Mouse (Mus musculus) small intestine, adult 2 months (tissue): ENCODE measurements around the gene Akr1c14. TPM values are rescaled to one million over a fixed set of nuclear protein-coding genes. Genes with fewer than 3 reads are reported as not detected.
A peak's percentile ranks its signal among the peaks of the same experiment; 100 is the strongest.

ENCODE experiments used
- H3K27ac ChIP-seq: fragments of 200-500 bp; 2 replicates; pipeline ENCODE4 v1.5.1; 2012; ENCODE audit warnings: low read depth, low read length, control low read depth, inconsistent platforms; ENCODE audit not compliant: insufficient read depth
- H3K27me3 ChIP-seq: fragments of 200-500 bp; 2 replicates; pipeline ENCODE4 v1.6.1; 2012; ENCODE audit warnings: mild to moderate bottlenecking, moderate library complexity, low read length, inconsistent platforms; ENCODE audit not compliant: control insufficient read depth, insufficient read depth
- H3K36me3 ChIP-seq: fragments of 200-500 bp; 2 replicates; pipeline ENCODE4 v1.6.1; 2012; ENCODE audit warnings: mild to moderate bottlenecking, low read length, control low read depth, inconsistent platforms; ENCODE audit not compliant: control insufficient read depth, insufficient read depth
- H3K4me1 ChIP-seq: fragments of 200-500 bp; 2 replicates; pipeline ENCODE4 v1.6.1; 2012; ENCODE audit warnings: low read length, inconsistent platforms, mixed read lengths; ENCODE audit not compliant: control insufficient read depth, insufficient read depth, insufficient read length
- H3K4me3 ChIP-seq: fragments of 200-500 bp; 2 replicates; pipeline ENCODE4 v1.5.1; 2012; ENCODE audit warnings: low read depth, mild to moderate bottlenecking, control low read depth, inconsistent platforms, low read length, moderate library complexity
- CTCF ChIP-seq: fragments of 200-500 bp; IDR thresholded peaks from 2 replicates; pipeline ENCODE4 v1.5.1; 2012; ENCODE audit warnings: low read depth, mild to moderate bottlenecking, control low read depth, inconsistent platforms, low read length, moderate library complexity, mixed read lengths; ENCODE audit not compliant: insufficient replicate concordance, insufficient read length; ENCODE audit errors: extremely low read depth
- POLR2A ChIP-seq: fragments of 200-500 bp; IDR thresholded peaks from 2 replicates; pipeline ENCODE4 v1.6.1; 2012; ENCODE audit warnings: low read depth, mild to moderate bottlenecking, control low read depth, inconsistent platforms, low read length, moderate library complexity
- WGBS: fragments of 180-500 bp; shearing (Covaris S2); methylation state at CpG from one replicate; pipeline ENCODE4 v1.1.7; 2018; 5-methylcytosine and 5-hydroxymethylcytosine counted together
- polyA plus RNA-seq: library from polyadenylated mRNA; depleted of rRNA; stranded (reverse); fragments of >200 nt; gene quantifications from 2 replicates; pipeline ENCODE4 v1.2.3, GENCODE M21; 2012; rRNA removed

The Akr1c14 gene
- polyA plus RNA-seq = 0.44 and 1.1 TPM in 2 replicates

DNA sequence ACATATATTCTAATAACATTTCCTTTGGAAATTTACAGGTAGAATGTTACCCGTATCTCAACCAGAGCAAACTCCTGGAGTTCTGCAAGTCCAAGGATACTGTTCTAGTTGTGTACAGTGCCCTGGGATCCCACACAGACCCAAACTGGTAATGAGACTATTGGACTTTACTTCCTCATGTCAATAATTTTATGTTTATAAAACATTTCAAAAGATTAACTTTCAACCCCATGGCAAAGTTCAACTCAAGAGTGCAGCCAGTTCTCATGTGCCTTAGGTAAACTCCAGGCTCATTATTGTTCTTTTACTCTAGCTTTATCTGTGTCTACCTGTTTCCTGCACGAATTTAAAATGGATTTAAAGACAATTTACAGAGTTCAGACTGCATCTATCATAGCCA lies at the start of gene Akr1c14:
Akr1c14 (plus strand) TSS at position 293 of the 400 bp plus-strand sequence.
- H3K36me3 ChIP-seq = no peaks in the 10 kb centered on the region
- peaks cover 4% of the 10 kb centered on the region; the same call in 1 of the 2 replicates for H3K4me1 ChIP-seq
- TF ChIP-seq POLR2A = no peak
- H3K27ac ChIP-seq = peak within 1 kb of the TSS; percentile 45; the same call in 1 of the 2 replicates
- WGBS = 8% methylated on average over 2 of the region's 2 CpGs
- no peaks in the 10 kb centered on the region for H3K27me3 ChIP-seq
- no peak within 1 kb of the TSS for H3K4me3 ChIP-seq

- Histone ChIP-seq H3K27ac (no peak overlapping the region), H3K36me3 (no peaks in the 10 kb centered on the region), H3K27me3 (no peaks in the 10 kb centered on the region), H3K4me1 (no peaks in the 10 kb centered on the region), H3K4me3 (no peak overlapping the region)
- WGBS = 10% methylated on average over 3 of the region's 3 CpGs
- TF ChIP-seq CTCF (peak; percentile 69; the same call in 1 of the 2 replicates), POLR2A (no peak)
Observed at GRCm38 (mm10) chr13:4001687-4002086, 47.1 kb upstream of the Akr1c14 start.

GRCm38 (mm10) chr13:4010784-4011183 lies 38.0 kb upstream of the Akr1c14 start:
- Histone ChIP-seq H3K36me3 (no peaks in the 10 kb centered on the region), H3K27me3 (no peaks in the 10 kb centered on the region), H3K4me1 (no peaks in the 10 kb centered on the region), H3K4me3 (no peak overlapping the region), H3K27ac (no peak overlapping the region)
- TF ChIP-seq CTCF = no peak
- TF ChIP-seq POLR2A = no peak
- WGBS = 34% methylated on average over 4 of the region's 4 CpGs

DNA sequence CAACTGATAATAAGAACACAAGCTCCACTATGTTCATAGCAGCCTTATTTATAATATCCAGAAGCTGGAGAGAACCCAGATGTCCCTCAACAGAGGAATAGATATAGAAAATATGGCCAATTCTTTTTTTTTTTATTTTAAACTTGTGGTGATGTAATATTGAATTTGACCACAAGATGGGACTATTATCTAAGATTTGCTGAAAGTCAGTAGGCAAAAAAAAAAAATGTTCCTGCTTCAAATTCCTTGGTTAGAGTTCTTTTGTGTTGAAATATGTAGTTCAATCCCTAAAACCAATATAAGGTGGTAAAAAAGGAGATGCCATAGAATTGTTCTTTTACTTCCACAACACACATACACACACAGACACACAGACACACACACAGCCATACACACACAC lies 35.0 kb upstream of the Akr1c14 start:
- TF ChIP-seq POLR2A = no peak
- no peak for TF ChIP-seq CTCF
- Histone ChIP-seq H3K27ac (no peak overlapping the region), H3K4me1 (no peaks in the 10 kb centered on the region), H3K27me3 (no peaks in the 10 kb centered on the region), H3K4me3 (no peak overlapping the region), H3K36me3 (no peaks in the 10 kb centered on the region)

- Histone ChIP-seq H3K27ac (no peak overlapping the region), H3K27me3 (no peaks in the 10 kb centered on the region), H3K4me3 (no peak overlapping the region), H3K36me3 (no peaks in the 10 kb centered on the region), H3K4me1 (no peaks in the 10 kb centered on the region)
- no peak for TF ChIP-seq CTCF
- TF ChIP-seq POLR2A = no peak
- WGBS = 30% methylated on average over 2 of the region's 2 CpGs
Observed at GRCm38 (mm10) chr13:4029897-4030296, 18.9 kb upstream of the Akr1c14 start.

GRCm38 (mm10) chr13:4032512-4032911 lies 16.3 kb upstream of the Akr1c14 start:
- Histone ChIP-seq H3K4me1 (peaks cover 2% of the 10 kb centered on the region; the same call in 1 of the 2 replicates), H3K27me3 (no peaks in the 10 kb centered on the region), H3K36me3 (no peaks in the 10 kb centered on the region), H3K27ac (no peak overlapping the region), H3K4me3 (no peak overlapping the region)
- 21% methylated on average over 3 of the region's 3 CpGs for WGBS
- TF ChIP-seq CTCF (no peak), POLR2A (no peak)

- Histone ChIP-seq H3K27me3 (no peaks in the 10 kb centered on the region), H3K4me1 (peaks cover 4% of the 10 kb centered on the region), H3K27ac (no peak overlapping the region), H3K4me3 (no peak overlapping the region), H3K36me3 (no peaks in the 10 kb centered on the region)
- WGBS = 36% methylated on average over 3 of the region's 3 CpGs
- TF ChIP-seq CTCF (no peak), POLR2A (no peak)
Observed at GRCm38 (mm10) chr13:4035052-4035451, 13.8 kb upstream of the Akr1c14 start.

GRCm38 (mm10) chr13:4046113-4046512 lies 2.7 kb upstream of the Akr1c14 start:
- Histone ChIP-seq H3K36me3 (no peaks in the 10 kb centered on the region), H3K27ac (no peak overlapping the region), H3K27me3 (no peaks in the 10 kb centered on the region), H3K4me3 (no peak overlapping the region), H3K4me1 (peaks cover 4% of the 10 kb centered on the region; the same call in 1 of the 2 replicates)
- TF ChIP-seq POLR2A = no peak
- no peak for TF ChIP-seq CTCF
- WGBS = 85% methylated on average over 3 of the region's 3 CpGs
